Mouse (Mus musculus): ENCODE data around the gene Tom1l2. TPM values are rescaled to one million over a fixed set of nuclear protein-coding genes. Genes with fewer than 3 reads are reported as not detected.

The Tom1l2 gene
- polyA plus RNA-seq, 1 experiment from 2014 or later = 31.3 TPM

DNA sequence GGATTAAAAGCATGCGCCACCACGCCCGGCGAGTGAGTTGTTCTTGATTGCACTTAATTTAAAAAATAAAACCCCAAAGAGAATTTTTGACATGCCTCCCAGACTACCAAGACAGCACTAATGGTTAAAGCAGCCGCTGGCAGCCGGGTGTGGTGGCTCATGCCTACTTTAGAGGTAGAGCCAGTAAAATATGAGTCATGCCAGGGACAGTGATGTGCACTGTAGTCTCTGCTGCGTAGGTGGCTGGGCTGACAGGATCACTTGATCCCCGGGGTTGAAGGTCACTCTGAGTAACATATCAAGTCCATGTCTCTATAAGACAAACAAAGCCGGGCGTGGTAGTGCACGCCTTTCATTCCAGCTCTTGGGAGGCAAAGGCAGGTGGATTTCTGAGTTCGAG, 13.3 kb downstream of the Tom1l2 start:
- no peak overlapping the region for H3K4me3 ChIP-seq (replicated peaks)
- no peak overlapping the region for H3K27ac ChIP-seq
- no peak overlapping the region for H3K4me2 ChIP-seq
- no peaks in the 10 kb centered on the region for H3K36me3 ChIP-seq (replicated peaks)
- no peak overlapping the region for H3K9ac ChIP-seq
- 93% methylated on average over 12 of the region's 12 CpGs for WGBS
- H3K4me1 ChIP-seq = no peaks in the 10 kb centered on the region; the same call in 1 of the 2 replicates
- no peaks in the 10 kb centered on the region for H3K27me3 ChIP-seq
- no peak for ATAC-seq (ENCODE audit: low FRiP score)
- H3K9me3 ChIP-seq = no peaks in the 10 kb centered on the region

DNA sequence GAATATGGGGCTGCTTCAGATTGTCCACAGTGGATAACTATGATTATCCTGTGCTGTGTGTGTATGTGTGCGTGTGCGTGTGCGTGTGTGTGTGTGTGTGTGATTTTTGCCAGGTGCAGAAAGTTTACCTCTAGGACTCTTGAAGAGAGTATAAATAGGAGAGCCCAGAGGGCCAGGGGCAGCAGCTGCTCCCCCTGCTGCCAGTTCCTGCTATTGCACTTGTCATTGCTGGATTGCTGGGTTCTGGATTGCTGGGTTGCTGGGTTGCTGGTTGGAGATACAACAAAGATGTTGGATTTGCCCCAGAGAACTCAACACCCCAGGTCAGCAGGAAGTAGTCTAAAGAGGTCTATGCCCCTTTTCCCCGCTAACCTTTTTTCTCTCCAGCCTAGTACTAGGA, 14.4 kb downstream of the Tom1l2 start:
- Histone ChIP-seq H3K27me3 (no peaks in the 10 kb centered on the region), H3K4me3 (replicated peaks) (no peak overlapping the region), H3K9ac (no peak overlapping the region), H3K9me3 (no peaks in the 10 kb centered on the region), H3K36me3 (replicated peaks) (no peaks in the 10 kb centered on the region), H3K27ac (no peak overlapping the region), H3K4me1 (no peaks in the 10 kb centered on the region; the same call in 1 of the 2 replicates), H3K4me2 (no peak overlapping the region)
- no peak for ATAC-seq (ENCODE audit: low FRiP score)
- 63% methylated on average over 4 of the region's 4 CpGs for WGBS

DNA sequence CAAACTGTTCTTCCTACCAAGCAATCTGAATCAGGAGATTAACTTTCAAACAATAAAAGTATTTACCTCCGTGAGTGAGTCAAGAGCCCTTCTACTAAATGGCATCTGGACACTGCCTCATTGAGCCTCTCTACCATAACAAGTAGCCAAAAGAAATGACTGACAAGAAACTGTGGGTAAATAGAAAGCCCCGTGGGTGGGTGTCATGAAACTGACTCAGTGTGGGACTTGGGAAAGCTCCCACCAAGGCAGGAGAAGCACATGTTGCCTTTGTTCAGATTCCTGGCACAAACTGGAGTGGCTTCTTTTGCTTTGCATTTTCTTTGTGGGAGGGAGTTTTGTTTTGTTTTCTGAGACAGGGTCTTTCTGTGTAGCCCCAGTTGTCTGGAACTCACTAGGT, 16.9 kb downstream of the Tom1l2 start:
- H3K4me3 ChIP-seq (replicated peaks) = no peak overlapping the region
- no peaks in the 10 kb centered on the region for H3K27me3 ChIP-seq
- no peak overlapping the region for H3K4me2 ChIP-seq
- no peak overlapping the region for H3K9ac ChIP-seq
- H3K9me3 ChIP-seq = no peaks in the 10 kb centered on the region
- no peak overlapping the region for H3K27ac ChIP-seq
- H3K4me1 ChIP-seq = no peaks in the 10 kb centered on the region; the same call in 1 of the 2 replicates
- no peaks in the 10 kb centered on the region for H3K36me3 ChIP-seq (replicated peaks)
- WGBS = 39% methylated on average over 2 of the region's 2 CpGs
- ATAC-seq (ENCODE audit: low FRiP score) = no peak

DNA sequence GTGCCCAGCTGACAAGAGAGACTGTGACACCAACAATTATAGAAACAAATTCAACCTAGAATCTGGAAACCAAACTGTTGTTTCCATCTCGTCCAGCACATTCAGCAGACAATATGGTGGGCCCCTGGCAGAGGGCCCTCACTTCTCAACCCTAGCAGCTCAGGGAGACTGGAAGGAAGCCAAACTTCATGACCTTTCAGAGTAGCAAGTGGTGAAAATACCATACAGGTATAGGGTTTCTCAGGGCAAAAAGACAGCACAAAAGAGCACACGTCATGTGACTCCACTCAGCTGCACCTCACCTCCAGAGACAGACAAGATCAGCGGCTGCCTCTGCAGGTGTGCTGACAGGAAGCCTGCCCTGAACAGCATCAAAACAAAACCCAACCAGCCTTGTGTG, 18.6 kb downstream of the Tom1l2 start:
- no peak for ATAC-seq (ENCODE audit: low FRiP score)
- H3K4me1 ChIP-seq = no peaks in the 10 kb centered on the region; the same call in 1 of the 2 replicates
- no peak overlapping the region for H3K4me2 ChIP-seq
- H3K4me3 ChIP-seq (replicated peaks) = no peak overlapping the region
- H3K9me3 ChIP-seq = no peaks in the 10 kb centered on the region
- H3K27ac ChIP-seq = no peak overlapping the region
- H3K9ac ChIP-seq = no peak overlapping the region
- H3K36me3 ChIP-seq (replicated peaks) = no peaks in the 10 kb centered on the region
- H3K27me3 ChIP-seq = no peaks in the 10 kb centered on the region
- 71% methylated on average over 3 of the region's 3 CpGs for WGBS

DNA sequence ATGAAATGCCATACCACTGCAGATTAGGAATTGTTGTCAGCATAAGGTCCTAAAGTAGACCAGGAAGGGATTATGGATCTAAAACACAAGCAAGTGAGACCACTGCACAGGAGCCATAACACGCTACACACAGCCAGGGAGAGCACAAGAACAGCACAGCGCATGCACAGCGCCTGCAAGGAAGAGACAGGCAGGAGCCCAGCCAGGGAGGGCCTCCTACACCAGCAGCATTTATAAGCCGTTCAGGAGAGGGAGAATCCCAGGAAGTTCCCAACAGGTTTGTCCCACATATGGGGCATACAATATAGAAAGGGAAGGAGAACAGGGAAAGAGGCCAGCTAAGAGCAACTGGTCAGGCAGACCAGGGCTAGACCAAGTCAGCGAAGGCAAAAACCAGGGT, 19.2 kb downstream of the Tom1l2 start:
- no peaks in the 10 kb centered on the region; the same call in 1 of the 2 replicates for H3K4me1 ChIP-seq
- H3K9me3 ChIP-seq = no peaks in the 10 kb centered on the region
- H3K4me2 ChIP-seq = no peak overlapping the region
- H3K36me3 ChIP-seq (replicated peaks) = no peaks in the 10 kb centered on the region
- no peak for ATAC-seq (ENCODE audit: low FRiP score)
- no peaks in the 10 kb centered on the region for H3K27me3 ChIP-seq
- H3K27ac ChIP-seq = no peak overlapping the region
- WGBS = 88% methylated on average over 5 of the region's 5 CpGs
- H3K4me3 ChIP-seq (replicated peaks) = no peak overlapping the region
- no peak overlapping the region for H3K9ac ChIP-seq

DNA sequence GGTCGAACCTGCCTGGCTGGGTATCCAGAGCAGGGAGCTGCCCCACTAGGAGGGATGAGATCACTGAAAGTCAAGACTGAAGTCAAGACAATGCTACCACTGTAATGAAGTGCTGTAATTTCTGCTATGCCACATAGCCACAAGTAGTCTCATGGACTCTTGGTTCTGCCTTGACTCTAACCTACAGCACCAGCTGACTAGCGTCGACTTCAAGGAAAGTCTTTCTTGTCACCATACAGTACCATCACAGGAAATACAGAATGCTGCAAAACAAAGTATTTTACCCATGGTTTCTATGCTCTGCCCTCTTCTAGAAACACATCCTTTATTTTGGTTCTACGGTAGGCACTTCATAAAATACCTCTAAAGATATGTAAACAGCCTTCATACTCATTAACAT, 22.2 kb downstream of the Tom1l2 start:
- Histone ChIP-seq H3K4me3 (replicated peaks) (no peak overlapping the region), H3K9me3 (no peaks in the 10 kb centered on the region), H3K9ac (no peak overlapping the region), H3K36me3 (replicated peaks) (no peaks in the 10 kb centered on the region), H3K4me1 (no peaks in the 10 kb centered on the region), H3K4me2 (no peak overlapping the region), H3K27me3 (no peaks in the 10 kb centered on the region), H3K27ac (no peak overlapping the region)
- no peak for ATAC-seq (ENCODE audit: low FRiP score)
- WGBS = 90% methylated on average over 4 of the region's 4 CpGs

GRCm38 (mm10) chr11:60323731-60324130, 29.0 kb downstream of the Tom1l2 start:
- H3K4me3 ChIP-seq (replicated peaks) = no peak overlapping the region
- H3K27ac ChIP-seq = no peak overlapping the region
- H3K27me3 ChIP-seq = no peaks in the 10 kb centered on the region
- no peaks in the 10 kb centered on the region for H3K36me3 ChIP-seq (replicated peaks)
- no peaks in the 10 kb centered on the region for H3K9me3 ChIP-seq
- ATAC-seq (ENCODE audit: low FRiP score) = no peak
- H3K9ac ChIP-seq = no peak overlapping the region
- H3K4me1 ChIP-seq = peaks cover 16% of the 10 kb centered on the region
- no peak overlapping the region for H3K4me2 ChIP-seq

DNA sequence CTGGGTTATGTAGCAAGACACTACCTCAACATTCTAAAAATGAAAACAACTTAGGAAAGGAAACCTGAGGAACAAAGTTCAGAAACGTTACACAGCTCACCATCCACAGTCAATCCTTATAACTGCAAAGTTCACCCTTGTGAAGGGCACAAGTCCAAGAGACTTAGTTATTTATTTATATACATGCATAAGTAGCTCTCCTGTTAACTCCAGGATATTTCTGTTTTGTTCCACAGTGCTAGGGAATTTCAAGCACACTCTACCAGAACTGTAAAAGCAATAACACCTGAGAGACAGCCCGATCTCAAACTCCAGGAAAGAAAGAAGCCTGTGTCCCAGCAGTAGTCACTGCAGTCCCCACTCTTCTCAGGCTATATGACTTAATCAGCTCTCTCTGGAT, 31.3 kb downstream of the Tom1l2 start:
- Histone ChIP-seq H3K27me3 (no peaks in the 10 kb centered on the region), H3K36me3 (replicated peaks) (no peaks in the 10 kb centered on the region), H3K4me2 (no peak overlapping the region), H3K4me1 (peaks cover 25% of the 10 kb centered on the region), H3K4me3 (replicated peaks) (no peak overlapping the region), H3K27ac (no peak overlapping the region), H3K9ac (no peak overlapping the region), H3K9me3 (no peaks in the 10 kb centered on the region)
- WGBS = 82% methylated on average over 2 of the region's 2 CpGs
- no peak for ATAC-seq (ENCODE audit: low FRiP score)

DNA sequence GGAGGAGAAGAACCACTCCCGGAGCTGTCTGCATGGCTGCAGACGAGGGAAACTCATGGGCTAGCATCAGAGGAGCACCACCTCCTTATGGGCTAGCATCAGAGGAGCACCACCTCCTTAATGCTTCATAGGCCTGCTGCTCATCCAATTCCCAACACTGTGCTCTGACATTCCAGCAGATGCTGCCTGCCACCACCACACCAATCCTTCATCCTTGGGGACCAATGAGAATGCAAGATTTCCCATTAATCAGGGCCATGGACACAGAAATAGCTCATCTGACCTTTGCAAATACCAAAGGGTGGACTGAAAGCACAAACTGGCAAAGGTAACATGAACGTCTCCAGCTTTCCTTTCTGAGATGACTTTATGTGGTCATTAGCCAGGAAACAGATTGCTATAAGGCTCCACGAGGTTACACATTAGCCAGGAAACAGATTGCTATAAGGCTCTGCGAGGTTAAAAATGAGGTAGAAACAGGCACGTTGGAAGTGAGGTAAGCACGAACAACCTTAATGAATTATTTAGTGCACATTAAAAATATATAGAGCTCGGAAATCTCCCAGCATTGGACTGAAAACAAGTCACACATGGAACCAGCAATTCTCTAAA, 32.2 kb downstream of the Tom1l2 start:
- H3K36me3 ChIP-seq (replicated peaks) = no peaks in the 10 kb centered on the region
- H3K4me3 ChIP-seq (replicated peaks) = no peak overlapping the region
- H3K27me3 ChIP-seq = no peaks in the 10 kb centered on the region
- H3K9me3 ChIP-seq = no peaks in the 10 kb centered on the region
- no peak overlapping the region for H3K27ac ChIP-seq
- no peak overlapping the region for H3K4me2 ChIP-seq
- no peak for ATAC-seq (ENCODE audit: low FRiP score)
- WGBS = 80% methylated on average over 8 of the region's 8 CpGs
- no peak overlapping the region for H3K9ac ChIP-seq
- H3K4me1 ChIP-seq = peaks cover 31% of the 10 kb centered on the region

GRCm38 (mm10) chr11:60319257-60320066, 33.2 kb downstream of the Tom1l2 start:
- Histone ChIP-seq H3K36me3 (replicated peaks) (no peaks in the 10 kb centered on the region), H3K27me3 (no peaks in the 10 kb centered on the region), H3K4me3 (replicated peaks) (no peak overlapping the region), H3K9ac (no peak overlapping the region), H3K27ac (no peak overlapping the region), H3K9me3 (no peaks in the 10 kb centered on the region), H3K4me2 (no peak overlapping the region), H3K4me1 (peaks cover 31% of the 10 kb centered on the region)
- no peak for ATAC-seq (ENCODE audit: low FRiP score)
- WGBS = 74% methylated on average over 10 of the region's 10 CpGs

GRCm38 (mm10) chr11:60318716-60319115, 34.0 kb downstream of the Tom1l2 start:
- 45% methylated on average over 5 of the region's 5 CpGs for WGBS
- ATAC-seq (ENCODE audit: low FRiP score) = no peak
- no peaks in the 10 kb centered on the region for H3K27me3 ChIP-seq
- H3K36me3 ChIP-seq (replicated peaks) = no peaks in the 10 kb centered on the region
- H3K4me3 ChIP-seq (replicated peaks) = no peak overlapping the region
- H3K27ac ChIP-seq = no peak overlapping the region
- no peak overlapping the region for H3K4me2 ChIP-seq
- H3K9ac ChIP-seq = no peak overlapping the region
- H3K9me3 ChIP-seq = no peaks in the 10 kb centered on the region
- peaks cover 31% of the 10 kb centered on the region for H3K4me1 ChIP-seq

GRCm38 (mm10) chr11:60317376-60318102, 35.2 kb downstream of the Tom1l2 start:
- H3K9me3 ChIP-seq = no peaks in the 10 kb centered on the region
- no peaks in the 10 kb centered on the region for H3K36me3 ChIP-seq (replicated peaks)
- WGBS = 82% methylated on average over 7 of the region's 7 CpGs
- no peak overlapping the region for H3K9ac ChIP-seq
- H3K27ac ChIP-seq = no peak overlapping the region
- no peaks in the 10 kb centered on the region for H3K27me3 ChIP-seq
- no peak for ATAC-seq (ENCODE audit: low FRiP score)
- H3K4me2 ChIP-seq = no peak overlapping the region
- peaks cover 32% of the 10 kb centered on the region for H3K4me1 ChIP-seq
- H3K4me3 ChIP-seq (replicated peaks) = no peak overlapping the region

Data from forebrain, embryonic 12.5 days (tissue).